Mouse (Mus musculus) urinary bladder, postnatal 0 days (tissue): ENCODE data around the gene Brsk1. TPM values are rescaled to one million over a fixed set of nuclear protein-coding genes. Genes with fewer than 3 reads are reported as not detected.

Experiments used
- polyA plus RNA-seq: library from polyadenylated mRNA; unstranded; fragments of >200 nt; fragmentation: Nextera tagmentation; extraction: Ambion mirVana; gene quantifications from 2 replicates; pipeline ENCODE4 v1.2.1, GENCODE M21; 2015

Gene Brsk1
- 0.36 and 0.59 TPM in 2 replicates for polyA plus RNA-seq

GRCm38 (mm10) chr7:4690387-4690786 lies at the start of gene Brsk1:
Gene Brsk1, plus strand, starts transcription at chr7:4690604.

DNA sequence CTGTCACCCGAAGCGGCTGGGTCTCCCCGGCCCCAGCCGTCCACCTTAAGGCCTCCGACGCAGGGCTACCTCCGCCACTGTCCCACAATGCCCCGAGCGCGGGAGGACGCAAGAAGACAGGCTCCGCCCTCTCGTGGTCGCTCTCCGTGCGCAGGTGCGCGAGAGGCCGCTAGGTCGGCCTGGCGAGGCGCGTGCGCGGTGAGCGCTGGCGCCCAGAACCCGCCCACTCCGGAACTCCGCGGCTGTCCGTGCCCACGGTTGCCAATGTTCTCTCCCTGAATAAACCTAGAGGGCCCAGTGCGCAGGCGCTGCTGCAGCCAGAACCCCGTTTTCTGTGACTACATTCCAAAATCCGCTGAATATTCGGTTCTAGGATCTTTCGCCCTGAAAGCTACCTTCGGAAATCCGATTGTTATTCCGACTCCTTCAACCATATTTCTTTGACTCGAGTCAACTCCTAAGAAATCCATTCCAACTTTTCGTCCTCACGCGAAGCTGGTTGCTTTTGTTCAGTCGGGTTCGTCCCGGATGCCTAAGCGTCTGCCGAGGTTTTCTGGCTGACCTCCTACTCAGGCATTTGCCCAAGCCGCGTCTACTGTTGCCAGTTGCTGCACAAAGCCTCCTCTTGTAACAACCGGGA lies 31.4 kb upstream of the Brsk1 start, which contains the start of gene Ppp6r1:
Ppp6r1 (minus strand) TSS at position 108 of the 640 bp plus-strand sequence.

GRCm38 (mm10) chr7:4684632-4685417 lies 5.6 kb upstream of the Brsk1 start, which contains the start of gene Hspbp1:
Gene Hspbp1, minus strand, starts transcription at chr7:4685068.

DNA sequence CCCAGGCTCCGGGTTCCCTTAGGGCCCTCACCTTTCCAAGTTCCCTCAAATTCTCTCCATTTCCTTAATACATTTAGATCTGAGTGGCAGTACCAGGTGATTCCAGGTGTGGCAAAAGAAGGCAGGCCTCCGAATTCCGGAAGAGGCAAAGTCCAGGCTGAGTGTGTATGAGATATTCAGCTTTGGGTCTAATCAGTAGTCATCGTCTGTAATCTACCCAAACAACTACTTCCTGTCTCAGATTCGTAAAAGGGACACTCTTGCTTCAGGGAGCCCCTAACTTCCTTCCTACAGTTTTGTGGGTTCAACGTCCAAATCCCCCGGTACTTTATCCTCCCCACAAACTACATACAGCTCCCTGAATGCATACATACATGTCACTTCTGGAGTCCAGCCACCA lies 34.8 kb downstream of the Brsk1 start, which contains the start of gene Tmem150b:
Tmem150b (minus strand) TSS at position 81 of the 400 bp plus-strand sequence.

GRCm38 (mm10) chr7:4739544-4740275 lies 49.3 kb downstream of the Brsk1 start, which contains the start of gene Kmt5c:
Gene Kmt5c, plus strand, starts transcription at chr7:4740115.

DNA sequence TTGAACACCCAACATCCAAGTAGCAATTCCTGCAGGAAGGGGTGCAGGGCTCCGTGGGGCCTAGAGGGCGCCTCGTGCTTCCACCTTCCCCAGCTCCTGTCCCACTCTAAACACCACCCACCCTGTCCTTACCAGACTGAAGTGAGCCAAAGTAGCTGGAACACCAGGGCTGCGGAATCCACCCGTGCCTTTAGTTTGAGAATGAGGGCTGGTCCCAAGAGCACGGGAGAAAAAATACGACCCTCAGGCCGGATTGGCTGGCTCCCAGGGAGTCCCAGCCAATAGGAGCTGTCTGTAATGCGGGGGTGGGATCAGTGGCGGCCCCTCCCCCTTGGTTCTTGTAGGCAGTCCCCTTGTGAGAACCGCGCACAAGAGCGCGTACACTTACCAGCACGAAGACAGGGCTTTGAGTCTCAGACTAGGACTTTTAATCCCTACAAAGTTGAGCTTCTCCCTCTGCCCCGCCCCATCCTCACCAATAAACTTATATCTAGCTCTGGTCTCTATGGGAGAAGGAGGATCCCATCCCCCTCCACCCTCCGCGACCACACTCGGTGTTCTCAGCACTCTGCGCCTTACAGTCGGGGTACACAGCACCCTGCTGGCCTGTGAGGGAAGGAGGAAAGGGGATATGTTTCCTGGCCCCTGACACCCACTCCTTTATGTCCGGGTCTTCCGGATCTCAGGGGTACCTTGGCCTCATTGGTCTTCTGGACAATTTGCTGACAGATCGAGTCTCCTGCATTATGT lies 62.6 kb downstream of the Brsk1 start, which contains the start of gene Cox6b2:
Cox6b2 (minus strand) TSS at position 274 of the 750 bp plus-strand sequence.

Other genes with a start within 250 kb of the Brsk1 start
- 19.3 and 21.4 TPM in 2 replicates for gene Rdh13, start 245.0 kb upstream of the Brsk1 start, polyA plus RNA-seq
- gene Eps8l1, start 229.9 kb upstream of the Brsk1 start, polyA plus RNA-seq, result 7.6 and 9.7 TPM in 2 replicates
- 60.9 and 67.4 TPM in 2 replicates for gene Ppp1r12c, start 188.9 kb upstream of the Brsk1 start, polyA plus RNA-seq
- gene Tnnt1, start 174.2 kb upstream of the Brsk1 start, polyA plus RNA-seq, result 102 and 107 TPM in 2 replicates
- gene Tnni3, start 166.4 kb upstream of the Brsk1 start, polyA plus RNA-seq, result 1.5 and 2.5 TPM in 2 replicates
- 1.4 TPM in 2 replicates for gene Dnaaf3, start 158.2 kb upstream of the Brsk1 start, polyA plus RNA-seq
- gene Syt5, start 143.1 kb upstream of the Brsk1 start, polyA plus RNA-seq, result 0.57 and 1.5 TPM in 2 replicates
- not detected in 2 replicates for gene Ptprh, start 86.6 kb upstream of the Brsk1 start, polyA plus RNA-seq
- 0.64 and 1.0 TPM in 2 replicates for gene Tmem86b, start 59.2 kb upstream of the Brsk1 start, polyA plus RNA-seq
- gene Ppp6r1, start 31.6 kb upstream of the Brsk1 start, polyA plus RNA-seq, result 20.7 and 21.7 TPM in 2 replicates
- gene Hspbp1, start 5.5 kb upstream of the Brsk1 start, polyA plus RNA-seq, result 50.6 and 51.7 TPM in 2 replicates
- 0.13 TPM in 1 of 2 replicates, not detected in the other for gene Tmem150b, start 34.6 kb downstream of the Brsk1 start, polyA plus RNA-seq
- 23.7 and 24.3 TPM in 2 replicates for gene Kmt5c, start 49.5 kb downstream of the Brsk1 start, polyA plus RNA-seq
- gene Cox6b2, start 62.5 kb downstream of the Brsk1 start, polyA plus RNA-seq, result 50.4 and 62.9 TPM in 2 replicates
- not detected in 2 replicates for gene Fam71e2, start 80.7 kb downstream of the Brsk1 start, polyA plus RNA-seq
- gene Il11, start 92.3 kb downstream of the Brsk1 start, polyA plus RNA-seq, result 0.76 and 1.5 TPM in 2 replicates
- gene Tmem190, start 92.3 kb downstream of the Brsk1 start, polyA plus RNA-seq, result 0.35 TPM in 1 of 2 replicates, not detected in the other
- gene Tmem238, start 99.1 kb downstream of the Brsk1 start, polyA plus RNA-seq, result 24.6 and 25.2 TPM in 2 replicates
- 304 and 319 TPM in 2 replicates for gene Rpl28, start 102.3 kb downstream of the Brsk1 start, polyA plus RNA-seq
- gene Ube2s, start 122.0 kb downstream of the Brsk1 start, polyA plus RNA-seq, result 130 and 139 TPM in 2 replicates
- 0.10 and 0.20 TPM in 2 replicates for gene Shisa7, start 154.1 kb downstream of the Brsk1 start, polyA plus RNA-seq
- gene Isoc2b, start 179.7 kb downstream of the Brsk1 start, polyA plus RNA-seq, result 8.1 and 9.4 TPM in 2 replicates
- 0.64 and 0.98 TPM in 2 replicates for gene Isoc2a, start 186.5 kb downstream of the Brsk1 start, polyA plus RNA-seq
- gene Gm36210, start 215.9 kb downstream of the Brsk1 start, polyA plus RNA-seq, result not detected in 2 replicates
- 1.7 and 2.3 TPM in 2 replicates for gene Zfp628, start 224.6 kb downstream of the Brsk1 start, polyA plus RNA-seq
- gene Nat14, start 231.4 kb downstream of the Brsk1 start, polyA plus RNA-seq, result 2.6 and 3.0 TPM in 2 replicates
- 3.7 and 4.8 TPM in 2 replicates for gene Ssc5d, start 235.2 kb downstream of the Brsk1 start, polyA plus RNA-seq